Mouse (Mus musculus) ES-E14 (cell line): Measurements from ENCODE around the gene Cbx4. TPM values are rescaled to one million over a fixed set of nuclear protein-coding genes. Genes with fewer than 3 reads are reported as not detected.

ENCODE experiments used
- DNase-seq: peaks from one replicate; pipeline ENCODE4 v3.0.0-alpha.2; 2013; ENCODE audit warnings: low read depth, low spot score
- H3K27ac ChIP-seq: 2 replicates; pipeline ENCODE4 v1.5.1; 2012; ENCODE audit warnings: low read depth, mild to moderate bottlenecking, low read length, moderate library complexity, mixed read lengths; ENCODE audit not compliant: poor library complexity, insufficient read depth, severe bottlenecking
- H3K36me3 ChIP-seq: 2 replicates; pipeline ENCODE4 v1.6.1; 2012; ENCODE audit warnings: mild to moderate bottlenecking, low read length, moderate library complexity, mixed read lengths; ENCODE audit not compliant: control insufficient read depth, poor library complexity, insufficient read depth, severe bottlenecking
- H3K4me1 ChIP-seq, 2 experiments: fragments of 150-350 bp in 1 of 2; sonication (generic) in 1 of 2; 2 replicates each; pipeline ENCODE4 v1.6.1; 2012; ENCODE audit warnings: low read length in 2 of 2, mild to moderate bottlenecking in 1 of 2, mixed read lengths in 1 of 2; ENCODE audit not compliant: control insufficient read depth in 2 of 2, insufficient read depth in 2 of 2, poor library complexity in 1 of 2
- H3K4me3 ChIP-seq, 2 experiments: fragments of 150-350 bp in 1 of 2; sonication (generic) in 1 of 2; 2 replicates each; pipeline ENCODE4 v1.5.1; 2012; ENCODE audit warnings: low read length in 2 of 2, low read depth in 1 of 2, mild to moderate bottlenecking in 1 of 2, mixed read lengths in 1 of 2; ENCODE audit not compliant: insufficient read depth in 1 of 2, poor library complexity in 1 of 2, severe bottlenecking in 1 of 2
- H3K9ac ChIP-seq: 2 replicates; pipeline ENCODE4 v1.6.1; 2012; ENCODE audit warnings: low read depth, mild to moderate bottlenecking, low read length, mixed read lengths; ENCODE audit not compliant: poor library complexity, insufficient read depth, severe bottlenecking
- H3K9me3 ChIP-seq: fragments of 150-350 bp; sonication (generic); 2 replicates; pipeline ENCODE4 v1.6.1; 2012; ENCODE audit warnings: low read depth, mild to moderate bottlenecking, low read length; ENCODE audit not compliant: control insufficient read depth, insufficient read depth
- CHD2 ChIP-seq: IDR thresholded peaks from 2 replicates; pipeline ENCODE4 v1.6.1; 2014; ENCODE audit warnings: mild to moderate bottlenecking, low read depth, low read length, inconsistent platforms
- HCFC1 ChIP-seq: IDR thresholded peaks from 2 replicates; pipeline ENCODE4 v1.6.1; 2012; ENCODE audit warnings: low read length, inconsistent platforms, borderline replicate concordance; ENCODE audit not compliant: insufficient read depth
- MAFK ChIP-seq: IDR thresholded peaks from 2 replicates; pipeline ENCODE4 v1.6.1; 2014; ENCODE audit warnings: mild to moderate bottlenecking, low read depth, low read length, inconsistent platforms; ENCODE audit not compliant: insufficient read depth
- ZC3H11A ChIP-seq: IDR thresholded peaks from 2 replicates; pipeline ENCODE4 v1.6.1; 2012; ENCODE audit warnings: low read depth, mild to moderate bottlenecking, inconsistent platforms, low read length, borderline replicate concordance
- ZNF384 ChIP-seq: IDR thresholded peaks from 2 replicates; pipeline ENCODE4 v1.6.1; 2012; ENCODE audit warnings: low read depth, low read length, inconsistent platforms
- in situ Hi-C, 2 experiments: fragments of 600-800 bp; cut with MboI; formaldehyde crosslinking; loops; one replicate each; pipeline ENCODE4 v1.15.1; 2025; ENCODE audit warnings: low sequenced_read_pairs in 2 of 2, inconsistent platforms in 1 of 2; ENCODE audit not compliant: unreplicated experiment in 2 of 2
- total RNA-seq: library from RNA; depleted of rRNA; stranded (reverse); fragments of 300-350 nt; gene quantifications from 2 replicates; pipeline ENCODE4 v1.2.3, GENCODE M21; 2012

Gene Cbx4
- total RNA-seq, 1 experiment: 1.8 TPM

DNA sequence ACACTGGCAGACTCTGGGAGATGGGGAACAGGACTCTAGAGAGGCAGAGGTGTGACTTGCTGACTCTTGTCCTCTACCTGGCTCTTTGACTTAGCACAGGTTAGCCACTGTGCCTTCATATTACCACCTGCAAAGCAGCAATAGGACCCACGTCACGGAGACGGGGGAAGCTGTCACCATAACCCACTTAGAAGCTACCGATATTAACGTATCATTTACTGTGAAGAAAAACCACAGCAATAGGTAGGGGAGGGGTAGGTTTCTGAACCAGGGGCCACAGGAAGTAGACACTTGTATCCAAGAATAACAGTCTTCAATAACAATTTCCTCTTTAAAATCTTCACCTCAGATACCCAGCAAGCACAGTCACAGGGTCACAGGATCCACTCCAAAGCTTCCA, 10.2 kb downstream of the Cbx4 start:
- in situ Hi-C loops: loop anchor here in 1 of 2 experiments (25.0 kb wide), 1 partner anchor 1161 kb away; the partner anchor contains the start of gene Bahcc1
- TF ChIP-seq HCFC1 (no peak), ZC3H11A (no peak), CHD2 (no peak), MAFK (no peak), ZNF384 (no peak)
- no peaks in the 10 kb centered on the region for H3K36me3 ChIP-seq
- no peak overlapping the region for H3K9ac ChIP-seq
- H3K9me3 ChIP-seq: no peaks in the 10 kb centered on the region
- DNase-seq: no peak
- peaks cover 0 to 13% of the 10 kb centered on the region in 2 experiments; a peak in 3 of 4 replicates for H3K4me1 ChIP-seq
- no peak overlapping the region for H3K27ac ChIP-seq
- H3K4me3 ChIP-seq: no peak overlapping the region

DNA sequence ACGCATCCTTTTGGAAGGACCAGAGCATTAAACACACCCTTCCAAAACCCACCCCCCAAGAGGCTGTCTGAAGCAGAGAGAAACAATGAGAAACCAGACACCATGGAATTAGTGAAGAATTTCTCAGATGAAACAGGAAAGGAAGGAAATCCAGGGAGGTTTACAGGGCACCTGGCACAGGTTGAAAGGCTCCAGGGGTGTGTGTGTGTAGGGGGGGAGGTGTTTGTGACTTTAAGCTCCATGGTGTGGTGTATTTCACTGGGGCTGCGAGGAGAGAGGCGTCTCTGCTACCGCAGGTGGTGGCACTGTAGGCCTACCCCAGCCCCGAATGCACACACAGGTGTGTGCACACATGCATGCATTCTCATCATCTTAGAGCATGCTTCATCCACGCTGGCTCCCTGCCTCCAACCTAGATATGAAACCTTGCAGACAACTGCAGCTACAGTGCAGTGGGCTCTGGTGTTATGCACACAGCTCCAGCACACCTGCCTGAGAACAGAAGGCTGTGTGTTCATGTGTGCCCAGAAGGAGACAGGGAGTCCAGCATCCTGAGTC, 12.1 kb downstream of the Cbx4 start:
- DNase-seq: no peak
- no peak overlapping the region for H3K4me3 ChIP-seq

DNA sequence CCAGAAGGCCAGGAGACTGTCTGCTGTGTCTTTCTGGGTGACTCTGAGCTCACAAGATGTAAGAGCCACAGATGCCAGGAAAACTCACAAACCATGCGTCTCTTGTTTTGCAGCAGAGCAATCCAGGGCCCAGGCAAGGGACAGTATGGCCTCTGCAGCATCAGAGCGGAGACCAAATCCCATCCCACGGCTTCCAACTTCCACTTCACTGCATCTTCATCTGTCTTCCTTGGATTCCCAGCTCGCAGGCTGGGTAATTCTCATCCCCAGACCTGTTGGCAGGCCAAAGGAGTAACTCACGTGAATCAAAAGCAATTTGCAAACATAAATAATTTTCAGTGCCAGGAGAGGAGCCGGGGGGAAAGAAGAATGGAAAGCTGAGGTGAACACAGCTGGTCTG, 13.0 kb downstream of the Cbx4 start:
- Histone ChIP-seq H3K27ac (no peak overlapping the region), H3K4me1 (peaks cover 0 to 2% of the 10 kb centered on the region in 2 experiments; a peak in 1 of 4 replicates), H3K4me3 (no peak overlapping the region), H3K36me3 (no peaks in the 10 kb centered on the region), H3K9me3 (no peaks in the 10 kb centered on the region), H3K9ac (no peak overlapping the region)
- in situ Hi-C loops: no loop called here
- no peak for DNase-seq
- TF ChIP-seq CHD2 (no peak), HCFC1 (no peak), ZC3H11A (no peak), MAFK (no peak), ZNF384 (no peak)

More for the DNA sequence above, 12.1 kb downstream of the Cbx4 start:
- in situ Hi-C loops: no loop called here
- peaks cover 0 to 5% of the 10 kb centered on the region in 2 experiments; a peak in 3 of 4 replicates for H3K4me1 ChIP-seq
- H3K9me3 ChIP-seq: no peaks in the 10 kb centered on the region
- no peak overlapping the region for H3K27ac ChIP-seq
- TF ChIP-seq HCFC1 (no peak), MAFK (no peak), CHD2 (no peak), ZC3H11A (no peak), ZNF384 (no peak)
- H3K36me3 ChIP-seq: no peaks in the 10 kb centered on the region
- no peak overlapping the region for H3K9ac ChIP-seq

DNA sequence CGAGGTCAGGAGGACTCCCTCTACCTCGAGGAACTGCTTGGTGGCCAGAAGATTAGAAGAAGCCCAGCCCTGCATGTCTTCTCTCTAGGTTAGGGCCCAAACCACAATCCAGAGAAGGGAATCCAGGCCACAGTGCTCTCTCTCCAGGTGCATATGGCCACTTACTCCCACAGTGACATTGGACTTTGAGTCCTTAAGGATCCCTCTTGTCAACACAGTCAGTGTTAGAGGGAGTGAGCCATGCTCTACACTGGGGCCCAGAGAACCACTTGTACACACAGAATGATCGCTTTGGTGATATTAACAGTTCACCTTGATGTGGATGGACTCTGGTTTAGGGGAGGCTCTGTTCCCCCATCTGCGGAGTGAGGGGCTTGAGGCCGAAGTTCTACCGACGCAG, 13.8 kb downstream of the Cbx4 start:
- Histone ChIP-seq H3K9ac (no peak overlapping the region), H3K36me3 (no peaks in the 10 kb centered on the region), H3K27ac (no peak overlapping the region), H3K4me3 (no peak overlapping the region), H3K4me1 (peaks cover 0 to 2% of the 10 kb centered on the region in 2 experiments; a peak in 1 of 4 replicates), H3K9me3 (no peaks in the 10 kb centered on the region)
- no peak for DNase-seq
- in situ Hi-C loops: no loop called here
- no peak for TF ChIP-seq MAFK
- no peak for TF ChIP-seq CHD2

DNA sequence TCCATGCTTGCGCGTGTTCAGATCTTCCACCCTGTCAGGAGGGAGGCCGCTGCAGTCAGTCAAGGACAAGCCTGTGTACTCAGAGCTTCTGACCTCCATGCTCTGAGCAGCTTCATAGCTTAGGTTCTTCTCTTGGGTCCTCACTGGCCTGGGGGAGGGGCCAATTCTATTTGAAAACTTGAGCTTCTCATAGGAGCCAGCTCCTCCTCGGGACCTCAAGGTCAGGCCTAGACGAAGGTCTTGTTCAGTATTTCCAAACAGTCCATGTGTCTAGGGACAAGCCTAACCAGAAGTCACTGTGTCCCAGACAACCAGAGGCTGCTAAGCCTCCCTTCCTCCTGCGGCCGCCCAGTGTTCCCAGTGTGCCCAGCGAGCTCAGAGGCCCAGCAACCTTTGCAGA, 19.2 kb downstream of the Cbx4 start:
- Histone ChIP-seq H3K36me3 (no peaks in the 10 kb centered on the region), H3K9me3 (no peaks in the 10 kb centered on the region), H3K4me3 (no peak overlapping the region), H3K9ac (no peak overlapping the region), H3K4me1 (no peaks in the 10 kb centered on the region), H3K27ac (no peak overlapping the region)
- no peak for DNase-seq
- no peak for TF ChIP-seq ZNF384
- TF ChIP-seq MAFK: no peak
- no peak for TF ChIP-seq HCFC1
- TF ChIP-seq CHD2: no peak
- no peak for TF ChIP-seq ZC3H11A
- in situ Hi-C loops: no loop called here
